Comparison of ENCODE assay signal across 13 mouse cellular contexts in genomic region chr3:155246628-155247027, GRCm38 (mm10).
"Had no signal": no experiment of that assay in that cellular context is flagged by ENCODE, and none has a peak within 500 bp of the region (broad histone marks: within the 10 kb centered on the region; RNA-seq: fewer than 3 reads in every experiment).

No protein-coding gene starts in this region.

- H3K9ac ChIP-seq: limb, embryonic 13.5 days; liver, embryonic 14.5 days; neural tube, embryonic 15.5 days had no signal

- H3K4me1 ChIP-seq: limb, embryonic 13.5 days; midbrain, embryonic 10.5 days; neural tube, embryonic 15.5 days had no signal

- H3K9me3 ChIP-seq: limb, embryonic 13.5 days; midbrain, embryonic 10.5 days; neural tube, embryonic 15.5 days had no signal

- H3K27me3 ChIP-seq: limb, embryonic 13.5 days; neural tube, embryonic 15.5 days had no signal

- H3K36me3 ChIP-seq: limb, embryonic 13.5 days; midbrain, embryonic 10.5 days; neural tube, embryonic 15.5 days had no signal

- H3K4me3 ChIP-seq: limb, embryonic 13.5 days; midbrain, embryonic 10.5 days; myocyte; neural tube, embryonic 15.5 days had no signal

- H3K4me2 ChIP-seq: limb, embryonic 13.5 days; neural tube, embryonic 15.5 days had no signal

- DNase-seq: left cerebral cortex, postnatal 4 days; lung, adult 18-20 months; lung, postnatal 10 days; lung, postnatal 4 days; midbrain, embryonic 14.5 days; right cerebral cortex, adult 18-20 months; right cerebral cortex, postnatal 25 days; thymus, postnatal 36 days had no signal

- H3K27ac ChIP-seq: limb, embryonic 13.5 days; liver, embryonic 14.5 days; midbrain, embryonic 10.5 days; neural tube, embryonic 15.5 days had no signal
